Mouse (Mus musculus) left cerebral cortex, adult 2 months (tissue): ENCODE measurements around the gene Ephb2. TPM values are rescaled to one million over a fixed set of nuclear protein-coding genes. Genes with fewer than 3 reads are reported as not detected.

Experiments
- DNase-seq, 2 experiments: peaks; one replicate each; pipeline ENCODE4 v3.0.0; 2021 to 2022; ENCODE audit warnings: low spot score in 2 of 2, mixed read lengths in 1 of 2; ENCODE audit errors: extremely low spot score in 1 of 2
- H3K27ac ChIP-seq: fragments of 200-600 bp; 2 replicates; pipeline ENCODE4 v1.8.1; 2022
- H3K4me3 ChIP-seq: fragments of 200-600 bp; 2 replicates; pipeline ENCODE4 v1.8.1; 2022
- CTCF ChIP-seq: fragments of 200-600 bp; IDR thresholded peaks from 2 replicates; pipeline ENCODE4 v1.8.1; 2022; ENCODE audit warnings: antibody characterized with exemption, mild to moderate bottlenecking, moderate library complexity
- intact Hi-C: fragments of 180-260 bp; cut with DNase I; formaldehyde crosslinking; loops from one replicate; pipeline ENCODE4 v1.15.1; 2025
- total RNA-seq, 2 experiments: library from RNA; stranded (reverse); gene quantifications; 2 replicates each; pipeline ENCODE4 v1.2.3; 2021

The Ephb2 gene
- total RNA-seq, 2 experiments from 2014 or later, result 17.0 to 18.3 TPM

- no peak overlapping the region for H3K27ac ChIP-seq
- DNase-seq, result no peak
- no peak for TF ChIP-seq CTCF
- intact Hi-C loops, result no loop called here
- H3K4me3 ChIP-seq, result no peak overlapping the region
Measured at GRCm38 (mm10) chr4:136735856-136736255, 99.9 kb downstream of the Ephb2 start.

GRCm38 (mm10) chr4:136734210-136734803 is 101.5 kb downstream of the Ephb2 start:
- H3K27ac ChIP-seq, result no peak overlapping the region
- DNase-seq, result no peak
- TF ChIP-seq CTCF, result no peak

GRCm38 (mm10) chr4:136733217-136733865 is 102.4 kb downstream of the Ephb2 start:
- no peak overlapping the region for H3K4me3 ChIP-seq
- no peak overlapping the region for H3K27ac ChIP-seq
- intact Hi-C loops, result no loop called here
- DNase-seq, result no peak
- TF ChIP-seq CTCF, result no peak

More at GRCm38 (mm10) chr4:136734210-136734803, 101.5 kb downstream of the Ephb2 start:
- H3K4me3 ChIP-seq, result no peak overlapping the region
- intact Hi-C loops, result no loop called here

GRCm38 (mm10) chr4:136732536-136733121 is 103.2 kb downstream of the Ephb2 start:
- intact Hi-C loops, result no loop called here
- no peak overlapping the region for H3K4me3 ChIP-seq
- no peak for DNase-seq
- TF ChIP-seq CTCF, result no peak
- H3K27ac ChIP-seq, result no peak overlapping the region

- DNase-seq, result no peak
- no peak overlapping the region for H3K4me3 ChIP-seq
- no peak for TF ChIP-seq CTCF
- no peak overlapping the region for H3K27ac ChIP-seq
- intact Hi-C loops, result no loop called here
Measured at GRCm38 (mm10) chr4:136731761-136732160, 104.0 kb downstream of the Ephb2 start.

- TF ChIP-seq CTCF, result no peak; the same call in 1 of the 2 replicates
- DNase-seq, result no peak
- Histone ChIP-seq H3K27ac (no peak overlapping the region; the same call in 1 of the 2 replicates), H3K4me3 (no peak overlapping the region)
- intact Hi-C loops, result no loop called here
Measured at GRCm38 (mm10) chr4:136731008-136731609, 104.7 kb downstream of the Ephb2 start.

GRCm38 (mm10) chr4:136730501-136730900 is 105.3 kb downstream of the Ephb2 start:
- no peak for TF ChIP-seq CTCF
- Histone ChIP-seq H3K27ac (no peak overlapping the region), H3K4me3 (no peak overlapping the region)
- DNase-seq, result no peak
- intact Hi-C loops, result no loop called here

- DNase-seq, result no peak
- TF ChIP-seq CTCF, result no peak
- intact Hi-C loops, result no loop called here
- H3K27ac ChIP-seq, result no peak overlapping the region
- no peak overlapping the region for H3K4me3 ChIP-seq
Measured at GRCm38 (mm10) chr4:136729574-136729973, 106.2 kb downstream of the Ephb2 start.

GRCm38 (mm10) chr4:136726941-136727340 is 108.8 kb downstream of the Ephb2 start:
- no peak overlapping the region for H3K27ac ChIP-seq
- intact Hi-C loops, result no loop called here
- no peak overlapping the region for H3K4me3 ChIP-seq
- TF ChIP-seq CTCF, result no peak
- DNase-seq, result no peak

GRCm38 (mm10) chr4:136724731-136725130 is 111.1 kb downstream of the Ephb2 start:
- no peak for DNase-seq
- intact Hi-C loops, result no loop called here
- no peak overlapping the region for H3K4me3 ChIP-seq
- H3K27ac ChIP-seq, result no peak overlapping the region
- no peak for TF ChIP-seq CTCF

GRCm38 (mm10) chr4:136722361-136723082 is 113.3 kb downstream of the Ephb2 start:
- DNase-seq, result no peak
- intact Hi-C loops, result no loop called here
- no peak overlapping the region for H3K4me3 ChIP-seq
- TF ChIP-seq CTCF, result no peak
- no peak overlapping the region for H3K27ac ChIP-seq

- DNase-seq, result no peak
- no peak overlapping the region for H3K27ac ChIP-seq
- no peak overlapping the region for H3K4me3 ChIP-seq
- intact Hi-C loops, result no loop called here
- TF ChIP-seq CTCF, result no peak
Measured at GRCm38 (mm10) chr4:136721937-136722336, 113.9 kb downstream of the Ephb2 start.
